Mouse (Mus musculus): ENCODE results near the gene Gfi1b. TPM values are rescaled to one million over a fixed set of nuclear protein-coding genes. Genes with fewer than 3 reads are reported as not detected.

Gfi1b gene
- total RNA-seq, 2 experiments from 2014 or later: not detected

Small RNA genes within 50 kb of the gene (microRNA-seq; reads per million reads assigned to microRNA genes)
- gene Gm22824 (ENCODE audit: borderline number of aligned reads in 2 of 2): 0 reads per million in 2 experiments

Other genes starting within 250 kb of the Gfi1b start
- gene Ppp1r26, start 175.2 kb downstream of the Gfi1b start, total RNA-seq (2021): 1 to 10 TPM; 4.5 to 5.1 TPM
- 1 to 10 TPM; 1.4 to 2.8 TPM for gene 1700007K13Rik, start 155.7 kb downstream of the Gfi1b start, total RNA-seq (2021)
- gene Mrps2, start 153.9 kb downstream of the Gfi1b start, total RNA-seq (2021): 10 to 100 TPM; 54.4 to 63.2 TPM
- gene Gbgt1, start 125.1 kb downstream of the Gfi1b start, total RNA-seq (2021): 1 to 10 TPM; 4.5 to 6.3 TPM
- gene Gm10134, start 115.9 kb downstream of the Gfi1b start, total RNA-seq (2021): 1 to 10 TPM; 2.0 TPM
- 10 to 100 TPM; 24.3 to 24.4 TPM for gene Ralgds, start 108.9 kb downstream of the Gfi1b start, total RNA-seq (2021)
- gene Cel, start 58.6 kb downstream of the Gfi1b start, total RNA-seq (2021): not detected
- 10 to 100 TPM; 15.2 to 17.2 TPM for gene Gtf3c5, start 38.2 kb downstream of the Gfi1b start, total RNA-seq (2021)
- gene Tsc1, start 19.2 kb upstream of the Gfi1b start, total RNA-seq (2021): 10 to 100 TPM; 18.5 to 21.3 TPM
- gene Spaca9, start 77.7 kb upstream of the Gfi1b start, total RNA-seq (2021): 1 to 10 TPM in 1 of 2 experiments, under 1 TPM in 1; 0.60 to 1.2 TPM
- under 1 TPM; 0.38 to 0.63 TPM for gene Ak8, start 78.2 kb upstream of the Gfi1b start, total RNA-seq (2021)
- 10 to 100 TPM; 35.9 to 41.4 TPM for gene Gtf3c4, start 218.4 kb upstream of the Gfi1b start, total RNA-seq (2021)
- gene Ddx31, start 218.4 kb upstream of the Gfi1b start, total RNA-seq (2021): 10 to 100 TPM in 1 of 2 experiments, 1 to 10 TPM in 1; 7.6 to 10.4 TPM

All from adrenal gland, adult 18-20 months (tissue).